Mouse (Mus musculus): ENCODE results near the gene Tmem18.

DNA sequence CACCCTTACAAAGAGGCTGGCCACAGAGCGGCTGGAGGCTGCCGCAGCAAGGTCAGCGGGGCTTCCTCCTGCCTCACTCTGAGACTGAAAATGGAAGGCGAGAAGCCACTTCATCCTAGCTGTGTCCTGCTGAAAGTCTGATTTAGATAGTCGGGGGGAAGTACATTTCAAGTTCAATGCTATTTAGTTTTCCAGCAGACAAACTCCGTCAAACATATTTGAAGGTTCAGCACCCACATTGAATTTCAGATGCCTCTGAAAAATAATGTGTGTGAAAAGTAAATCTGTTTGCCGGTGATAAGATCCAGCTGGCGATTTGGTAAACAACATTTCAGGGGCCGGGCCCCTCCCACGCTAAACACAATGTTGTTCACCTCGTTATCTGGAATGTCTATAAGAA is 22.8 kb upstream of the Tmem18 start:
- TF ChIP-seq CTCF (IDR thresholded peaks at IDR 0.05; ENCODE audit: low read depth): no peak
- no peak for TF ChIP-seq EP300 (IDR thresholded peaks at IDR 0.05; ENCODE audit: low read depth)

All from liver, embryonic 14.5 days (tissue).